Comparison of ENCODE assay signal across 7 mouse cellular contexts in the genomic region with DNA sequence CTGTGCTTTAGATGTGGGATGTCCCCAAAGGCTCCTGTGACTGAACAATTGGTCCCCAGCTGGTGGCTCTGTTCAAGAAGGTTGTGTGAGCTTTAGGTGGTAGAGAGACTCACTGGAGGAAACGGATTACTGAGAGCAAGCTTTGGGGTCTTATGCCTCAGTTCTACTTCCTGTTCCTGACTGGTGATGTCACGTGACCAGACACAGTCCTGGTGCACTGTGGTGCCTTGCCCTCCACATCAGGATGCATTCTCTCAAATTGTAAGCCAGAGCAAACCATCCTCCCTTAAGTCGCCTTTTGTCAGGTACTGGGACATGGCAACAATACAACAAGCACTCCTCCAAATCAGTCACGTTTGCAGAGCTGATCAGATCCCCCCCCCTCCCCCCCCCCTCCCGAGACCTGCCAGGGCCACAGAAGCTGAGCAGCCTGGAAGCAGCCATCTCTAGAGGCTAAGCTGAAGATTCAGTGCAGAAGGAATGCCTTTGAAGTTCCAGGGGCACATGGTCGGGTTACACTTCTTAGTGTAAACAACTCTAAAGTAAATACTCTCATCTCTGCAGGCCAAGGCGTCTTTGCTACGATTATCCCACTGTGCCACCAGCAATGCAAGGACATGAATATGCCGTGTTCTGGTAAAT.
A peak's percentile ranks its signal among the peaks of the same experiment; 100 is the strongest.
DNase-seq lines count a peak whose midpoint lies in the region; ATAC-seq and TF ChIP-seq lines count a peak whose summit lies in the region.

No protein-coding gene starts in this region.

- TF ChIP-seq POLR2A in kidney, adult 2 months (IDR thresholded peaks at IDR 0.05; ENCODE audit: low read depth, low read length), result no peak
- TF ChIP-seq POLR2A in cerebellum, adult 2 months (IDR thresholded peaks at IDR 0.05; ENCODE audit: borderline replicate concordance, insufficient read depth, low read length), result no peak

- no peak for ATAC-seq in kidney, postnatal 0 days (replicated peaks; ENCODE audit: low FRiP score, low read depth)
- no peak for ATAC-seq in embryonic facial prominence, embryonic 15.5 days (ENCODE audit: insufficient number of reproducible peaks, low FRiP score, low TSS enrichment, low read depth)
- ATAC-seq in neural tube, embryonic 15.5 days (ENCODE audit: low FRiP score), result no peak

- no peak overlapping the region for H3K4me2 ChIP-seq in kidney, postnatal 0 days (ENCODE audit: low read length)
- H3K4me2 ChIP-seq in embryonic facial prominence, embryonic 15.5 days (replicated peaks), result no peak overlapping the region
- H3K4me2 ChIP-seq in neural tube, embryonic 15.5 days, result no peak overlapping the region

- TF ChIP-seq CTCF in kidney, postnatal 0 days (IDR thresholded peaks at IDR 0.05; ENCODE audit: low read depth), result no peak
- no peak for TF ChIP-seq CTCF in kidney, adult 2 months (conservative IDR thresholded peaks at IDR 0.05; ENCODE audit: insufficient read depth, insufficient read length, low read depth, low read length)
- TF ChIP-seq CTCF in cerebellum, adult 2 months (IDR thresholded peaks at IDR 0.05; ENCODE audit: borderline replicate concordance, insufficient read depth, low read depth, low read length), result no peak

- no peaks in the 10 kb centered on the region for H3K36me3 ChIP-seq in kidney, postnatal 0 days (ENCODE audit: insufficient read depth, low read length)
- H3K36me3 ChIP-seq in kidney, adult 2 months (ENCODE audit: control insufficient read depth, insufficient read depth, low read length), result no peaks in the 10 kb centered on the region
- no peaks in the 10 kb centered on the region for H3K36me3 ChIP-seq in embryonic facial prominence, embryonic 15.5 days
- peaks cover 16% of the 10 kb centered on the region for H3K36me3 ChIP-seq in limb, embryonic 10.5 days
- H3K36me3 ChIP-seq in neural tube, embryonic 15.5 days, result no peaks in the 10 kb centered on the region

- H3K4me3 ChIP-seq in kidney, postnatal 0 days (replicated peaks; ENCODE audit: low read depth, low read length), result no peak overlapping the region
- H3K4me3 ChIP-seq in kidney, adult 2 months (ENCODE audit: insufficient read depth, low read depth, low read length), result no peak overlapping the region
- H3K4me3 ChIP-seq in embryonic facial prominence, embryonic 15.5 days (replicated peaks), result no peak overlapping the region
- H3K4me3 ChIP-seq in limb, embryonic 10.5 days, result no peak overlapping the region
- H3K4me3 ChIP-seq in neural tube, embryonic 15.5 days (replicated peaks), result no peak overlapping the region
- H3K4me3 ChIP-seq in cerebellum, adult 2 months (replicated peaks; ENCODE audit: insufficient read depth, low read depth, low read length), result no peak overlapping the region

- no peak overlapping the region for H3K9ac ChIP-seq in kidney, postnatal 0 days (ENCODE audit: low read depth, low read length)
- H3K9ac ChIP-seq in embryonic facial prominence, embryonic 15.5 days, result no peak overlapping the region
- no peak overlapping the region for H3K9ac ChIP-seq in neural tube, embryonic 15.5 days (replicated peaks)

- H3K9me3 ChIP-seq in kidney, postnatal 0 days (replicated peaks; ENCODE audit: low read length), result no peaks in the 10 kb centered on the region
- H3K9me3 ChIP-seq in embryonic facial prominence, embryonic 15.5 days (replicated peaks), result no peaks in the 10 kb centered on the region
- no peaks in the 10 kb centered on the region for H3K9me3 ChIP-seq in limb, embryonic 10.5 days (replicated peaks)
- no peaks in the 10 kb centered on the region for H3K9me3 ChIP-seq in neural tube, embryonic 15.5 days (replicated peaks)

- DNase-seq in kidney, postnatal 0 days (ENCODE audit: low spot score), result peak; percentile 68
- no peak for DNase-seq in kidney, adult 2 months
- no peak for DNase-seq in limb, embryonic 10.5 days (ENCODE audit: low spot score)
- no peak for DNase-seq in cerebellum, adult 2 months
- DNase-seq in adrenal gland, postnatal 25 days, result no peak

- H3K27ac ChIP-seq in kidney, postnatal 0 days, result no peak overlapping the region
- no peak overlapping the region for H3K27ac ChIP-seq in kidney, adult 2 months (ENCODE audit: insufficient read depth, low read depth, low read length)
- H3K27ac ChIP-seq in embryonic facial prominence, embryonic 15.5 days (replicated peaks), result 0 out of 2 replicates have a peak overlapping the region, but pooled peaks have one; percentile 4
- peak overlapping the region; percentile 67 for H3K27ac ChIP-seq in limb, embryonic 10.5 days
- H3K27ac ChIP-seq in neural tube, embryonic 15.5 days (replicated peaks), result peak overlapping the region; percentile 54; the same call in 1 of the 2 replicates
- no peak overlapping the region for H3K27ac ChIP-seq in cerebellum, adult 2 months (ENCODE audit: insufficient read depth, low read length)

- no peaks in the 10 kb centered on the region for H3K27me3 ChIP-seq in kidney, postnatal 0 days (ENCODE audit: insufficient read depth, low read length)
- H3K27me3 ChIP-seq in kidney, adult 2 months (replicated peaks; ENCODE audit: control insufficient read depth, insufficient read depth, low read length), result no peaks in the 10 kb centered on the region
- H3K27me3 ChIP-seq in embryonic facial prominence, embryonic 15.5 days, result no peaks in the 10 kb centered on the region
- no peaks in the 10 kb centered on the region for H3K27me3 ChIP-seq in limb, embryonic 10.5 days (ENCODE audit: low read depth, poor library complexity, severe bottlenecking)
- no peaks in the 10 kb centered on the region for H3K27me3 ChIP-seq in neural tube, embryonic 15.5 days (replicated peaks)
- H3K27me3 ChIP-seq in cerebellum, adult 2 months (ENCODE audit: control insufficient read depth, insufficient read depth, low read length), result no peaks in the 10 kb centered on the region

- 17% methylated on average over 8 of the region's 9 CpGs for WGBS in kidney, postnatal 0 days
- 27% methylated on average over 9 of the region's 9 CpGs for WGBS in kidney, adult 2 months
- 20% methylated on average over 9 of the region's 9 CpGs for WGBS in embryonic facial prominence, embryonic 15.5 days
- 14% methylated on average over 9 of the region's 9 CpGs for WGBS in limb, embryonic 10.5 days
- WGBS in neural tube, embryonic 15.5 days, result 42% methylated on average over 9 of the region's 9 CpGs
- WGBS in cerebellum, adult 2 months, result 79% methylated on average over 9 of the region's 9 CpGs

- H3K4me1 ChIP-seq in kidney, postnatal 0 days (replicated peaks; ENCODE audit: insufficient read depth, low read length), result 0 out of 2 replicates have a peak, but pooled peaks cover 4% of the 10 kb centered on the region
- no peaks in the 10 kb centered on the region for H3K4me1 ChIP-seq in kidney, adult 2 months (ENCODE audit: control insufficient read depth, insufficient read depth, low read length)
- peaks cover 17% of the 10 kb centered on the region for H3K4me1 ChIP-seq in embryonic facial prominence, embryonic 15.5 days
- H3K4me1 ChIP-seq in limb, embryonic 10.5 days, result peaks cover 22% of the 10 kb centered on the region
- H3K4me1 ChIP-seq in neural tube, embryonic 15.5 days, result peaks cover 13% of the 10 kb centered on the region
- H3K4me1 ChIP-seq in cerebellum, adult 2 months (ENCODE audit: control insufficient read depth, insufficient read depth, low read length), result peaks cover 12% of the 10 kb centered on the region; the same call in 1 of the 2 replicates

Comparison
In these comparisons a context has a peak if more than half of its experiments do, and no peak if none do; other contexts are left out.
1. H3K27ac ChIP-seq: peak in embryonic facial prominence, embryonic 15.5 days (single experiment), limb, embryonic 10.5 days (single experiment) and neural tube, embryonic 15.5 days (single experiment); none in kidney, postnatal 0 days (single experiment), kidney, adult 2 months (single experiment) and cerebellum, adult 2 months (single experiment).